Comparison of ENCODE assay signal across 8 mouse cellular contexts in genomic region chr11:69062761-69063224, GRCm38 (mm10). TPM values are rescaled to one million over a fixed set of nuclear protein-coding genes. Genes with fewer than 3 reads are reported as not detected.
DNase-seq lines count a peak whose midpoint lies in the region; ATAC-seq and TF ChIP-seq lines count a peak whose summit lies in the region.

No protein-coding gene starts in this region.

- TF ChIP-seq EP300 in heart, postnatal 0 days (IDR thresholded peaks at IDR 0.05; ENCODE audit: low read depth), result no peak; the same call in 1 of the 2 replicates
- peak; percentile 36 for TF ChIP-seq EP300 in liver, postnatal 0 days (IDR thresholded peaks at IDR 0.05; ENCODE audit: low read depth)

- H3K36me3 ChIP-seq in forebrain, embryonic 10.5 days (replicated peaks), result no peaks in the 10 kb centered on the region
- H3K36me3 ChIP-seq in heart, postnatal 0 days (replicated peaks; ENCODE audit: control insufficient read depth, insufficient read depth, low read length), result no peaks in the 10 kb centered on the region
- no peaks in the 10 kb centered on the region for H3K36me3 ChIP-seq in liver, postnatal 0 days (replicated peaks; ENCODE audit: insufficient read depth, low read length)
- no peaks in the 10 kb centered on the region for H3K36me3 ChIP-seq in neural tube, embryonic 13.5 days

- DNase-seq in forebrain, embryonic 10.5 days (ENCODE audit: extremely low spot score, low spot score), result peak; percentile 95
- DNase-seq in heart, postnatal 0 days (ENCODE audit: low spot score), result peak; percentile 79
- peak; percentile 96 for DNase-seq in kidney, postnatal 4 days
- DNase-seq in liver, postnatal 0 days, result peak; percentile 94
- DNase-seq in telencephalon, adult 2 months (ENCODE audit: low read depth, low spot score), result peak; percentile 85

- no peak for TF ChIP-seq CTCF in heart, postnatal 0 days (IDR thresholded peaks at IDR 0.05; ENCODE audit: low read depth)
- no peak for TF ChIP-seq CTCF in liver, postnatal 0 days (IDR thresholded peaks at IDR 0.05; ENCODE audit: low read depth)

- H3K4me2 ChIP-seq in heart, postnatal 0 days (ENCODE audit: low read depth, low read length), result peak overlapping the region; percentile 87
- H3K4me2 ChIP-seq in liver, postnatal 0 days (ENCODE audit: low read depth, low read length), result peak overlapping the region; percentile 85
- H3K4me2 ChIP-seq in neural tube, embryonic 13.5 days, result peak overlapping the region; percentile 91

- no peaks in the 10 kb centered on the region for H3K9me3 ChIP-seq in forebrain, embryonic 10.5 days
- H3K9me3 ChIP-seq in heart, postnatal 0 days (replicated peaks; ENCODE audit: control insufficient read depth, low read length), result no peaks in the 10 kb centered on the region
- no peaks in the 10 kb centered on the region for H3K9me3 ChIP-seq in liver, postnatal 0 days (ENCODE audit: low read length)
- no peaks in the 10 kb centered on the region for H3K9me3 ChIP-seq in neural tube, embryonic 13.5 days

- H3K9ac ChIP-seq in heart, postnatal 0 days (replicated peaks; ENCODE audit: low read depth, low read length), result peak overlapping the region; percentile 83
- peak overlapping the region; percentile 77 for H3K9ac ChIP-seq in liver, postnatal 0 days (replicated peaks)
- H3K9ac ChIP-seq in neural tube, embryonic 13.5 days, result peak overlapping the region; percentile 31; the same call in 1 of the 2 replicates

- H3K27ac ChIP-seq in brown adipose tissue, adult 24 weeks (replicated peaks; ENCODE audit: low read depth, low read length), result peak overlapping the region; percentile 78
- H3K27ac ChIP-seq in forebrain, embryonic 10.5 days, result peak overlapping the region; percentile 89
- peak overlapping the region; percentile 93 for H3K27ac ChIP-seq in heart, postnatal 0 days (ENCODE audit: low read depth)
- H3K27ac ChIP-seq in liver, postnatal 0 days (ENCODE audit: low read depth), result peak overlapping the region; percentile 89
- peak overlapping the region; percentile 25 for H3K27ac ChIP-seq in neural tube, embryonic 13.5 days (replicated peaks)

- peak; percentile 49 for ATAC-seq in CD4-positive, CD25-positive, alpha-beta regulatory T cell, adult 4 months
- peak; percentile 17 for ATAC-seq in heart, postnatal 0 days (ENCODE audit: insufficient read depth, low read depth)
- ATAC-seq in liver, postnatal 0 days, result peak; percentile 42
- peak; percentile 26 for ATAC-seq in neural tube, embryonic 13.5 days (ENCODE audit: low read depth)

- H3K4me3 ChIP-seq in brown adipose tissue, adult 24 weeks (ENCODE audit: insufficient read depth, low read depth, low read length), result peak overlapping the region; percentile 63
- peak overlapping the region; percentile 88 for H3K4me3 ChIP-seq in forebrain, embryonic 10.5 days
- H3K4me3 ChIP-seq in heart, postnatal 0 days (ENCODE audit: low read depth, low read length), result peak overlapping the region; percentile 89
- H3K4me3 ChIP-seq in liver, postnatal 0 days (ENCODE audit: low read depth, low read length), result peak overlapping the region; percentile 71
- peak overlapping the region; percentile 74 for H3K4me3 ChIP-seq in neural tube, embryonic 13.5 days

- H3K4me1 ChIP-seq in brown adipose tissue, adult 24 weeks (ENCODE audit: control insufficient read depth, insufficient read depth, insufficient read length, low read length), result peaks cover 18% of the 10 kb centered on the region
- peaks cover 68% of the 10 kb centered on the region for H3K4me1 ChIP-seq in forebrain, embryonic 10.5 days
- peaks cover 49% of the 10 kb centered on the region for H3K4me1 ChIP-seq in heart, postnatal 0 days (ENCODE audit: control insufficient read depth, insufficient read depth)
- peaks cover 40% of the 10 kb centered on the region for H3K4me1 ChIP-seq in liver, postnatal 0 days (ENCODE audit: insufficient read depth)
- H3K4me1 ChIP-seq in neural tube, embryonic 13.5 days (replicated peaks), result peaks cover 49% of the 10 kb centered on the region

- under 1% methylated on average over 19 of the region's 19 CpGs for WGBS in forebrain, embryonic 10.5 days
- WGBS in heart, postnatal 0 days, result 0% methylated on average over 19 of the region's 19 CpGs
- WGBS in liver, postnatal 0 days (ENCODE audit: insufficient replicate concordance), result under 1% methylated on average over 19 of the region's 19 CpGs
- under 1% methylated on average over 19 of the region's 19 CpGs for WGBS in neural tube, embryonic 13.5 days

- 0 out of 2 replicates have a peak, but pooled peaks cover 9% of the 10 kb centered on the region for H3K27me3 ChIP-seq in forebrain, embryonic 10.5 days (ENCODE audit: poor library complexity, severe bottlenecking)
- no peaks in the 10 kb centered on the region for H3K27me3 ChIP-seq in heart, postnatal 0 days (ENCODE audit: control insufficient read depth, insufficient read depth, low read length)
- H3K27me3 ChIP-seq in liver, postnatal 0 days (ENCODE audit: insufficient read depth, low read length), result no peaks in the 10 kb centered on the region
- H3K27me3 ChIP-seq in neural tube, embryonic 13.5 days, result peaks cover 4% of the 10 kb centered on the region; the same call in 1 of the 2 replicates

RNA-seq across cellular contexts. Expression of gene Borcs6, which starts 3.3 kb away (rescaled TPM):
- polyA plus RNA-seq in CD4-positive, CD25-positive, alpha-beta regulatory T cell, adult 4 months (2017; shearing (Covaris generic)), result 1 to 10 TPM; 1.0 to 1.4 TPM
- polyA plus RNA-seq in brown adipose tissue, adult 24 weeks (2012; ENCODE audit: insufficient read depth, insufficient read length, missing spikeins), result 8.1 and 8.3 TPM in 2 replicates
- polyA plus RNA-seq in forebrain, embryonic 10.5 days (2016; fragmentation: Nextera tagmentation; extraction: Ambion mirVana), result 3.8 and 4.1 TPM in 2 replicates
- 21.3 and 24.1 TPM in 2 replicates for total RNA-seq in heart, postnatal 0 days (2014; rRNA removed; ENCODE audit: low replicate concordance)
- polyA plus RNA-seq in heart, postnatal 0 days (2015; fragmentation: Nextera tagmentation; extraction: Ambion mirVana), result 12.1 and 13.0 TPM in 2 replicates
- polyA plus RNA-seq in liver, postnatal 0 days (2015; fragmentation: Nextera tagmentation; extraction: Ambion mirVana), result 5.4 and 6.6 TPM in 2 replicates
- 14.7 and 16.8 TPM in 2 replicates for polyA plus RNA-seq in neural tube, embryonic 13.5 days (2015; fragmentation: Nextera tagmentation; extraction: Ambion mirVana)

RNA-seq across cellular contexts. Expression of gene Tmem107, which starts 7.8 kb away (rescaled TPM):
- polyA plus RNA-seq in CD4-positive, CD25-positive, alpha-beta regulatory T cell, adult 4 months (2017; shearing (Covaris generic)), result 1 to 10 TPM; 2.4 to 4.2 TPM
- 2.5 and 4.6 TPM in 2 replicates for polyA plus RNA-seq in brown adipose tissue, adult 24 weeks (2012; ENCODE audit: insufficient read depth, insufficient read length, missing spikeins)
- 60.8 and 61.0 TPM in 2 replicates for polyA plus RNA-seq in forebrain, embryonic 10.5 days (2016; fragmentation: Nextera tagmentation; extraction: Ambion mirVana)
- 10.9 and 25.5 TPM in 2 replicates for total RNA-seq in heart, postnatal 0 days (2014; rRNA removed; ENCODE audit: low replicate concordance)
- 18.3 and 24.3 TPM in 2 replicates for polyA plus RNA-seq in heart, postnatal 0 days (2015; fragmentation: Nextera tagmentation; extraction: Ambion mirVana)
- polyA plus RNA-seq in liver, postnatal 0 days (2015; fragmentation: Nextera tagmentation; extraction: Ambion mirVana), result 12.5 and 13.0 TPM in 2 replicates
- 28.4 and 29.2 TPM in 2 replicates for polyA plus RNA-seq in neural tube, embryonic 13.5 days (2015; fragmentation: Nextera tagmentation; extraction: Ambion mirVana)

RNA-seq across cellular contexts. Expression of gene Aurkb, which starts 17.3 kb away (rescaled TPM):
- polyA plus RNA-seq in CD4-positive, CD25-positive, alpha-beta regulatory T cell, adult 4 months (2017; shearing (Covaris generic)), result 10 to 100 TPM in 1 of 2 experiments, 1 to 10 TPM in 1; 9.0 to 17.8 TPM
- 0.79 TPM in 1 of 2 replicates, not detected in the other for polyA plus RNA-seq in brown adipose tissue, adult 24 weeks (2012; ENCODE audit: insufficient read depth, insufficient read length, missing spikeins)
- 227 and 236 TPM in 2 replicates for polyA plus RNA-seq in forebrain, embryonic 10.5 days (2016; fragmentation: Nextera tagmentation; extraction: Ambion mirVana)
- total RNA-seq in heart, postnatal 0 days (2014; rRNA removed; ENCODE audit: low replicate concordance), result 21.4 and 54.6 TPM in 2 replicates
- polyA plus RNA-seq in heart, postnatal 0 days (2015; fragmentation: Nextera tagmentation; extraction: Ambion mirVana), result 19.5 and 19.9 TPM in 2 replicates
- 41.3 and 45.9 TPM in 2 replicates for polyA plus RNA-seq in liver, postnatal 0 days (2015; fragmentation: Nextera tagmentation; extraction: Ambion mirVana)
- 22.7 and 33.0 TPM in 2 replicates for polyA plus RNA-seq in neural tube, embryonic 13.5 days (2015; fragmentation: Nextera tagmentation; extraction: Ambion mirVana)

RNA-seq across cellular contexts. Expression of gene Vamp2, which starts 25.5 kb away (rescaled TPM):
- polyA plus RNA-seq in CD4-positive, CD25-positive, alpha-beta regulatory T cell, adult 4 months (2017; shearing (Covaris generic)), result 10 to 100 TPM; 26.0 to 35.9 TPM
- 42.0 and 54.9 TPM in 2 replicates for polyA plus RNA-seq in brown adipose tissue, adult 24 weeks (2012; ENCODE audit: insufficient read depth, insufficient read length, missing spikeins)
- polyA plus RNA-seq in forebrain, embryonic 10.5 days (2016; fragmentation: Nextera tagmentation; extraction: Ambion mirVana), result 51.3 and 57.6 TPM in 2 replicates
- 25.2 and 27.9 TPM in 2 replicates for total RNA-seq in heart, postnatal 0 days (2014; rRNA removed; ENCODE audit: low replicate concordance)
- 59.2 and 62.1 TPM in 2 replicates for polyA plus RNA-seq in heart, postnatal 0 days (2015; fragmentation: Nextera tagmentation; extraction: Ambion mirVana)
- 13.6 and 14.2 TPM in 2 replicates for polyA plus RNA-seq in liver, postnatal 0 days (2015; fragmentation: Nextera tagmentation; extraction: Ambion mirVana)
- polyA plus RNA-seq in neural tube, embryonic 13.5 days (2015; fragmentation: Nextera tagmentation; extraction: Ambion mirVana), result 268 and 282 TPM in 2 replicates

RNA-seq across cellular contexts. Expression of gene Per1, which starts 32.2 kb away (rescaled TPM):
- 1 to 10 TPM; 4.5 to 6.6 TPM for polyA plus RNA-seq in CD4-positive, CD25-positive, alpha-beta regulatory T cell, adult 4 months (2017; shearing (Covaris generic))
- polyA plus RNA-seq in brown adipose tissue, adult 24 weeks (2012; ENCODE audit: insufficient read depth, insufficient read length, missing spikeins), result 7.9 and 15.6 TPM in 2 replicates
- polyA plus RNA-seq in forebrain, embryonic 10.5 days (2016; fragmentation: Nextera tagmentation; extraction: Ambion mirVana), result 7.3 and 9.0 TPM in 2 replicates
- total RNA-seq in heart, postnatal 0 days (2014; rRNA removed; ENCODE audit: low replicate concordance), result 76.8 and 93.5 TPM in 2 replicates
- polyA plus RNA-seq in heart, postnatal 0 days (2015; fragmentation: Nextera tagmentation; extraction: Ambion mirVana), result 8.1 and 9.7 TPM in 2 replicates
- 3.0 and 8.2 TPM in 2 replicates for polyA plus RNA-seq in liver, postnatal 0 days (2015; fragmentation: Nextera tagmentation; extraction: Ambion mirVana)
- 8.0 and 8.4 TPM in 2 replicates for polyA plus RNA-seq in neural tube, embryonic 13.5 days (2015; fragmentation: Nextera tagmentation; extraction: Ambion mirVana)

Comparison
In these comparisons a context has a peak if more than half of its experiments do, and no peak if none do; other contexts are left out.
1. Peak in every context shown above with its lines: DNase-seq, ATAC-seq, H3K4me3 ChIP-seq and H3K27ac ChIP-seq.
2. H3K27ac ChIP-seq: peak in every context shown above with its lines; median percentile 93 in heart, postnatal 0 days; 89 in forebrain, embryonic 10.5 days; 89 in liver, postnatal 0 days; 78 in brown adipose tissue, adult 24 weeks; 25 in neural tube, embryonic 13.5 days.
3. H3K9ac ChIP-seq: peak in every context shown above with its lines; median percentile 83 in heart, postnatal 0 days; 77 in liver, postnatal 0 days; 31 in neural tube, embryonic 13.5 days.